Mouse (Mus musculus) CH12.LX (cell line): ENCODE data around the gene Pkp3. TPM values are rescaled to one million over a fixed set of nuclear protein-coding genes. Genes with fewer than 3 reads are reported as not detected.

ENCODE experiments used
- DNase-seq: peaks from one replicate; pipeline ENCODE4 v3.0.0-alpha.2; 2013; ENCODE audit errors: extremely low read depth
- H3K27ac ChIP-seq: 2 replicates; pipeline ENCODE4 v1.5.1; 2012; ENCODE audit warnings: low read depth, mild to moderate bottlenecking, control low read depth, moderate library complexity; ENCODE audit not compliant: insufficient read depth
- H3K27me3 ChIP-seq: replicated peaks from 2 replicates; pipeline ENCODE3; 2012; ENCODE audit warnings: inconsistent platforms
- H3K36me3 ChIP-seq, 2 experiments: replicated peaks in 1 of 2; 2 replicates each; pipeline versions ENCODE3 to v1.6.1; 2012; ENCODE audit warnings: inconsistent platforms in 1 of 2, low read length in 1 of 2, mild to moderate bottlenecking in 1 of 2, mixed read lengths in 1 of 2, moderate library complexity in 1 of 2; ENCODE audit not compliant: control insufficient read depth in 1 of 2, insufficient read depth in 1 of 2
- H3K4me1 ChIP-seq, 2 experiments: 2 replicates each; pipeline ENCODE4 v1.6.1; 2012; ENCODE audit warnings: inconsistent platforms in 1 of 2, moderate library complexity in 1 of 2; ENCODE audit not compliant: insufficient read depth in 2 of 2, control insufficient read depth in 1 of 2
- H3K4me2 ChIP-seq: 2 replicates; pipeline ENCODE4 v1.6.1; 2012; ENCODE audit warnings: low read depth, mild to moderate bottlenecking, control low read depth; ENCODE audit not compliant: poor library complexity, insufficient read depth, severe bottlenecking
- H3K4me3 ChIP-seq, 3 experiments: fragments of 150-350 bp in 1 of 3; sonication (generic) in 1 of 3; replicated peaks in 1 of 3; 2 replicates each; pipeline versions ENCODE3 to v1.5.1; 2011 to 2012; ENCODE audit warnings: low read depth in 2 of 3, low read length in 2 of 3, mild to moderate bottlenecking in 2 of 3, moderate library complexity in 2 of 3, control low read depth in 1 of 3, improper control_type of control experiment in 1 of 3, inconsistent platforms in 1 of 3, mixed read lengths in 1 of 3; ENCODE audit not compliant: poor library complexity in 1 of 3
- H3K79me2 ChIP-seq: replicated peaks from 2 replicates; pipeline ENCODE4 v1.6.1; 2012; ENCODE audit warnings: mild to moderate bottlenecking, moderate library complexity; ENCODE audit not compliant: control insufficient read depth, poor library complexity, insufficient read depth, severe bottlenecking; ENCODE audit errors: extremely low read depth
- H3K9ac ChIP-seq: 2 replicates; pipeline ENCODE4 v1.6.1; 2012; ENCODE audit warnings: low read depth, mild to moderate bottlenecking, control low read depth, moderate library complexity; ENCODE audit not compliant: insufficient read depth
- H3K9me3 ChIP-seq: replicated peaks from 2 replicates; pipeline ENCODE3; 2012; ENCODE audit warnings: low read length, inconsistent platforms, mixed read lengths
- ETS1 ChIP-seq: conservative IDR thresholded peaks from 2 replicates; pipeline ENCODE4 v1.6.1; 2012; ENCODE audit warnings: low read depth, mild to moderate bottlenecking, inconsistent platforms, low read length, improper control_type of control experiment, moderate library complexity
- GABPA ChIP-seq: IDR thresholded peaks from 2 replicates; pipeline ENCODE4 v1.6.1; 2012; ENCODE audit warnings: low read depth, low read length, improper control_type of control experiment, inconsistent platforms; ENCODE audit not compliant: insufficient replicate concordance
- HCFC1 ChIP-seq: IDR thresholded peaks from 2 replicates; pipeline ENCODE4 v1.6.1; 2012; ENCODE audit warnings: low read depth, mild to moderate bottlenecking, inconsistent platforms, low read length, improper control_type of control experiment
- IRF4 ChIP-seq: IDR thresholded peaks from 2 replicates; pipeline ENCODE4 v1.6.1; 2014; ENCODE audit warnings: low read depth, mild to moderate bottlenecking, inconsistent platforms, low read length, improper control_type of control experiment
- JUN ChIP-seq: IDR thresholded peaks from 2 replicates; pipeline ENCODE4 v1.6.1; 2011; ENCODE audit warnings: low read depth, mild to moderate bottlenecking, low read length, improper control_type of control experiment, moderate library complexity; ENCODE audit not compliant: insufficient read depth
- JUND ChIP-seq: conservative IDR thresholded peaks from 2 replicates; pipeline ENCODE4 v1.6.1; 2011; ENCODE audit warnings: low read depth, low read length, improper control_type of control experiment
- KAT2A ChIP-seq: IDR thresholded peaks from 2 replicates; pipeline ENCODE4 v1.6.1; 2012; ENCODE audit warnings: low read length, improper control_type of control experiment, inconsistent platforms; ENCODE audit not compliant: insufficient replicate concordance
- MAX ChIP-seq: IDR thresholded peaks from 2 replicates; pipeline ENCODE4 v1.6.1; 2011; ENCODE audit warnings: low read length, improper control_type of control experiment
- MEF2A ChIP-seq: IDR thresholded peaks from 2 replicates; pipeline ENCODE4 v1.6.1; 2014; ENCODE audit warnings: low read depth, mild to moderate bottlenecking, inconsistent platforms, low read length, improper control_type of control experiment, borderline replicate concordance
- MYC ChIP-seq: IDR thresholded peaks from 2 replicates; pipeline ENCODE4 v1.6.1; 2011; ENCODE audit warnings: low read depth, mild to moderate bottlenecking, improper control_type of control experiment, low read length
- NELFE ChIP-seq: IDR thresholded peaks from 2 replicates; pipeline ENCODE4 v1.6.1; 2011; ENCODE audit warnings: low read depth, low read length, improper control_type of control experiment
- POLR2A ChIP-seq: IDR thresholded peaks from 2 replicates; pipeline ENCODE4 v1.6.1; 2011; ENCODE audit warnings: low read depth, mild to moderate bottlenecking, improper control_type of control experiment, low read length
- TCF12 ChIP-seq: IDR thresholded peaks from 2 replicates; pipeline ENCODE4 v1.6.1; 2014; ENCODE audit warnings: low read depth, mild to moderate bottlenecking, inconsistent platforms, low read length, improper control_type of control experiment
- UBTF ChIP-seq: IDR thresholded peaks from 2 replicates; pipeline ENCODE4 v1.6.1; 2012; ENCODE audit warnings: low read depth, mild to moderate bottlenecking, inconsistent platforms, low read length, improper control_type of control experiment, moderate library complexity
- USF2 ChIP-seq: conservative IDR thresholded peaks from 2 replicates; pipeline ENCODE4 v1.6.1; 2011; ENCODE audit warnings: low read depth, low read length, improper control_type of control experiment
- ZMIZ1 ChIP-seq: IDR thresholded peaks from 2 replicates; pipeline ENCODE4 v1.6.1; 2012; ENCODE audit warnings: low read depth, mild to moderate bottlenecking, inconsistent platforms, low read length, improper control_type of control experiment
- dilution Hi-C: fragments of 300-500 bp; cut with MboI; formaldehyde crosslinking; loops from 2 replicates; pipeline ENCODE4 v1.14.3; 2020; ENCODE audit warnings: low sequenced_read_pairs; ENCODE audit not compliant: extremely low pct_unique_long_range_greater_than_20kb, extremely low pct_ligation_motif_present
- in situ Hi-C: fragments of 300-500 bp; cut with MboI; formaldehyde crosslinking; loops from 3 replicates; pipeline ENCODE4 v1.14.3; 2019; ENCODE audit warnings: low sequenced_read_pairs, low pct_ligation_motif_present, low pct_unique_long_range_greater_than_20kb, mixed read lengths
- polyA plus RNA-seq: library from polyadenylated mRNA; unstranded; fragments of >175 nt; gene quantifications from 2 replicates; pipeline ENCODE4 v1.2.1, GENCODE M21; 2012; ENCODE audit warnings: low read depth; ENCODE audit not compliant: insufficient read length
- total RNA-seq, 2 experiments: library from RNA; depleted of rRNA; stranded (reverse); fragments of 300-350 nt in 1 of 2; fragments of >200 nt in 1 of 2; gene quantifications; 2 replicates each; pipeline ENCODE4 v1.2.3; 2012 to 2014

Gene Pkp3
- total and polyA plus RNA-seq, 3 experiments, result 25.3 to 63.1 (median 37.8) TPM

DNA sequence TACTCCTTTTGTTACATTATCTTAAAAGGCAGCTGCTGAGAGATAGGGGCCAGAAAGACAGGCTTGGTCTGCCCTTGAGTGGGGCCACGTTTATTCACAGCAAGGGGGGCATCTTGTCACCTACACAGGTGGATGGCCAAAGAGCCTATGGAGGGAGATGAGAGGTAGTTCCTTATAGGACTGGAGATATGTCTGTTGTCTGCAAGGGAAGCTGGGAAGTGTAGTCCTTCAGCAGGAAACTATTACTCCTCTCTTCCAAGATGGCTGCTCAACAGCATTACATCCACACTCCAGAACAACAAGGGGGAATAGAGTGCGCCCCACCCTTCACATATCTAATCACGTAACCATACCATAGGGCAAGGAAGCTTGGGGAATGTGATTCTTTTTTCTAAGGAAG is 41.5 kb downstream of the Pkp3 start:
- Histone ChIP-seq H3K4me2 (no peak overlapping the region), H3K36me3 (no peaks in the 10 kb centered on the region), H3K27me3 (peaks cover 20% of the 10 kb centered on the region), H3K27ac (no peak overlapping the region), H3K4me3 (no peak overlapping the region), H3K79me2 (no peaks in the 10 kb centered on the region), H3K9me3 (no peaks in the 10 kb centered on the region), H3K4me1 (peaks cover 0 to 3% of the 10 kb centered on the region in 2 experiments; a peak in 2 of 4 replicates), H3K9ac (no peak overlapping the region)
- TF ChIP-seq HCFC1 (peak; percentile 56), KAT2A (no peak)
- dilution Hi-C loops, result no loop called here
- DNase-seq, result no peak
- in situ Hi-C loops, result no loop called here

- TF ChIP-seq IRF4 (no peak), ETS1 (no peak), NELFE (no peak), JUN (no peak), MEF2A (no peak), ZMIZ1 (no peak), POLR2A (no peak), JUND (no peak), UBTF (no peak), MAX (no peak), GABPA (no peak), TCF12 (no peak), MYC (no peak), USF2 (no peak)
- H3K4me1 ChIP-seq, result peaks cover 0 to 3% of the 10 kb centered on the region in 2 experiments; a peak in 2 of 4 replicates
- no peaks in the 10 kb centered on the region for H3K9me3 ChIP-seq
- no peaks in the 10 kb centered on the region for H3K36me3 ChIP-seq
- no peak overlapping the region for H3K27ac ChIP-seq
- no peak for DNase-seq
- H3K4me2 ChIP-seq, result no peak overlapping the region
- H3K4me3 ChIP-seq, result no peak overlapping the region
- in situ Hi-C loops, result no loop called here
- dilution Hi-C loops, result no loop called here
- no peaks in the 10 kb centered on the region for H3K79me2 ChIP-seq
- H3K9ac ChIP-seq, result no peak overlapping the region
- peaks cover 18% of the 10 kb centered on the region for H3K27me3 ChIP-seq
These were observed 42.6 kb downstream of the Pkp3 start for GRCm38 (mm10) chr7:141120605-141121004.
